In the genomic region with DNA sequence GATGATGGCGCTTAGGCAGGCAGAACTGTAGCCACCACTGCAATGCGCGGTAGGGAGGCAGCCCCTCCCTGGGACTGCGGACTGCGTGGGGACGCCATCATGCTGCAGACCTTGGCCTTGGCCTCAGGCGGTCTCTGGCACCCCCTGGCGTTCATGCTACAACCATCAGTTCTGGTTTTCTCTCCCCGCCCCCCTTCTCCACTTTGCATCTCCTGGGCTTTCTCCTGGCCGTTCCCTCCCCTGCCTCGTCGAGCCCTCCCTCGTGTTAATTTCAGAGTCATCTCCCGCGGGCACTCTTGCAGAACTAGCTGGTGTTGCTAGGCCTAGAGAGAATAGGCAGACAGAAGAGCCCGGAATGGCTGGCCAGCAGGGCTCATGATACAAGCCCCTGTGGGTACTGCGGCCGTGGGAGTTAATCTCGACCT, we compare ENCODE assay signal across 8 mouse cellular contexts. TPM values are rescaled to one million over a fixed set of nuclear protein-coding genes. Genes with fewer than 3 reads are reported as not detected.
DNase-seq lines count a peak whose midpoint lies in the region; ATAC-seq and TF ChIP-seq lines count a peak whose summit lies in the region.

No protein-coding gene starts in this region.

- H3K9ac ChIP-seq in heart, embryonic 13.5 days, result peak overlapping the region; percentile 76
- no peak overlapping the region for H3K9ac ChIP-seq in liver, embryonic 14.5 days (replicated peaks)
- H3K9ac ChIP-seq in stomach, embryonic 15.5 days, result no peak overlapping the region

- peak; percentile 87 for ATAC-seq in CD4-positive, CD25-positive, alpha-beta regulatory T cell, adult 4 months
- peak; percentile 59 for ATAC-seq in erythroid progenitor cell, adult 5-6 weeks (replicated peaks; ENCODE audit: low FRiP score, poor library complexity, severe bottlenecking)
- peak; percentile 78 for ATAC-seq in heart, embryonic 13.5 days (ENCODE audit: extremely low read depth, insufficient number of reproducible peaks, low FRiP score, low TSS enrichment)
- peak; percentile 84 for ATAC-seq in liver, embryonic 14.5 days (ENCODE audit: insufficient read depth)
- ATAC-seq in stomach, embryonic 15.5 days (ENCODE audit: insufficient read depth, low FRiP score, low read depth), result peak; percentile 89

- peak overlapping the region; percentile 48 for H3K4me3 ChIP-seq in brown adipose tissue, adult 24 weeks (ENCODE audit: insufficient read depth, low read depth, low read length)
- peak overlapping the region; percentile 51 for H3K4me3 ChIP-seq in heart, embryonic 13.5 days
- H3K4me3 ChIP-seq in liver, embryonic 14.5 days (ENCODE audit: insufficient read depth in 1 of 2, low read depth in 2 of 2, low read length in 2 of 2), result peak overlapping the region; percentile 22 to 47; a peak in 3 of 4 replicates
- H3K4me3 ChIP-seq in stomach, embryonic 15.5 days (replicated peaks), result peak overlapping the region; percentile 30

- no peaks in the 10 kb centered on the region for H3K4me1 ChIP-seq in brown adipose tissue, adult 24 weeks (ENCODE audit: control insufficient read depth, insufficient read depth, insufficient read length, low read length)
- H3K4me1 ChIP-seq in heart, embryonic 13.5 days, result peaks cover 9% of the 10 kb centered on the region
- no peaks in the 10 kb centered on the region for H3K4me1 ChIP-seq in liver, embryonic 14.5 days (replicated peaks; ENCODE audit: control insufficient read depth in 2 of 2, insufficient read depth in 2 of 2, low read length in 1 of 2)
- H3K4me1 ChIP-seq in stomach, embryonic 15.5 days, result no peaks in the 10 kb centered on the region

- no peak for TF ChIP-seq EP300 in liver, embryonic 14.5 days (IDR thresholded peaks at IDR 0.05; ENCODE audit: low read depth)

- peak; percentile 93 for TF ChIP-seq CTCF in liver, embryonic 14.5 days (IDR thresholded peaks at IDR 0.05; ENCODE audit: low read depth)

- no peaks in the 10 kb centered on the region for H3K9me3 ChIP-seq in heart, embryonic 13.5 days
- H3K9me3 ChIP-seq in liver, embryonic 14.5 days (ENCODE audit: control insufficient read depth, low read length), result no peaks in the 10 kb centered on the region
- no peaks in the 10 kb centered on the region for H3K9me3 ChIP-seq in stomach, embryonic 15.5 days

- H3K27ac ChIP-seq in brown adipose tissue, adult 24 weeks (replicated peaks; ENCODE audit: low read depth, low read length), result no peak overlapping the region
- H3K27ac ChIP-seq in heart, embryonic 13.5 days (replicated peaks), result peak overlapping the region; percentile 76
- no peak overlapping the region for H3K27ac ChIP-seq in liver, embryonic 14.5 days
- H3K27ac ChIP-seq in stomach, embryonic 15.5 days, result peak overlapping the region; percentile 31; the same call in 1 of the 2 replicates

- WGBS in heart, embryonic 13.5 days, result 18% methylated on average over 19 of the region's 19 CpGs
- 14% methylated on average over 18 of the region's 19 CpGs for WGBS in liver, embryonic 14.5 days (ENCODE audit: insufficient replicate concordance)
- WGBS in stomach, embryonic 15.5 days, result 19% methylated on average over 19 of the region's 19 CpGs

- H3K4me2 ChIP-seq in heart, embryonic 13.5 days, result peak overlapping the region; percentile 75
- H3K4me2 ChIP-seq in liver, embryonic 14.5 days (ENCODE audit: low read depth), result peak overlapping the region; percentile 56
- H3K4me2 ChIP-seq in stomach, embryonic 15.5 days, result peak overlapping the region; percentile 63

- H3K36me3 ChIP-seq in heart, embryonic 13.5 days, result no peaks in the 10 kb centered on the region
- H3K36me3 ChIP-seq in liver, embryonic 14.5 days (replicated peaks; ENCODE audit: control insufficient read depth, insufficient read depth, low read depth), result no peaks in the 10 kb centered on the region
- no peaks in the 10 kb centered on the region for H3K36me3 ChIP-seq in stomach, embryonic 15.5 days

- H3K27me3 ChIP-seq in heart, embryonic 13.5 days (replicated peaks), result no peaks in the 10 kb centered on the region
- no peaks in the 10 kb centered on the region for H3K27me3 ChIP-seq in liver, embryonic 14.5 days (ENCODE audit: control insufficient read depth, insufficient read depth, low read length)
- H3K27me3 ChIP-seq in stomach, embryonic 15.5 days (replicated peaks), result no peaks in the 10 kb centered on the region

- peak; percentile 91 for DNase-seq in kidney, postnatal 10 days
- peak; percentile 49 to 53 (median 52) for DNase-seq in liver, embryonic 14.5 days (ENCODE audit: low read depth in 3 of 3, low spot score in 3 of 3)
- peak; percentile 52 for DNase-seq in neural tube, embryonic 10.5 days (ENCODE audit: extremely low spot score, low spot score)

RNA-seq across cellular contexts. Expression of a gene that starts 21.6 kb away (rescaled TPM):
- polyA plus RNA-seq in CD4-positive, CD25-positive, alpha-beta regulatory T cell, adult 4 months (2017; shearing (Covaris generic)), result 100 to 1,000 TPM; 114 to 205 TPM
- 46.6 and 49.7 TPM in 2 replicates for polyA plus RNA-seq in brown adipose tissue, adult 24 weeks (2012; ENCODE audit: insufficient read depth, insufficient read length, missing spikeins)
- total RNA-seq in erythroid progenitor cell, adult 5-6 weeks (2015; ENCODE audit: low replicate concordance), result 33.5 and 35.7 TPM in 2 replicates
- total RNA-seq in erythroid progenitor cell, adult 5-6 weeks (2017; ENCODE audit: low replicate concordance), result 14.0 and 16.5 TPM in 2 replicates
- 90.5 and 108 TPM in 2 replicates for polyA plus RNA-seq in heart, embryonic 13.5 days (2015; fragmentation: Nextera tagmentation; extraction: Ambion mirVana)
- 38.3 and 43.3 TPM in 2 replicates for polyA plus RNA-seq in liver, embryonic 14.5 days (2012; rRNA removed)
- polyA plus RNA-seq in liver, embryonic 14.5 days (2014; fragmentation: Nextera tagmentation; extraction: Ambion mirVana), result 33.3 and 35.1 TPM in 2 replicates
- polyA plus RNA-seq in stomach, embryonic 15.5 days (2015; fragmentation: Nextera tagmentation; extraction: Ambion mirVana), result 98.8 and 116 TPM in 2 replicates

RNA-seq across cellular contexts. Expression of a gene that starts 50.8 kb away (rescaled TPM):
- under 1 TPM in 1 of 2 experiments, not detected in 1; 0.39 TPM for polyA plus RNA-seq in CD4-positive, CD25-positive, alpha-beta regulatory T cell, adult 4 months (2017; shearing (Covaris generic))
- not detected in 2 replicates for polyA plus RNA-seq in brown adipose tissue, adult 24 weeks (2012; ENCODE audit: insufficient read depth, insufficient read length, missing spikeins)
- not detected in 2 replicates for total RNA-seq in erythroid progenitor cell, adult 5-6 weeks (2015; ENCODE audit: low replicate concordance)
- total RNA-seq in erythroid progenitor cell, adult 5-6 weeks (2017; ENCODE audit: low replicate concordance), result not detected in 2 replicates
- polyA plus RNA-seq in heart, embryonic 13.5 days (2015; fragmentation: Nextera tagmentation; extraction: Ambion mirVana), result 32.4 and 35.9 TPM in 2 replicates
- polyA plus RNA-seq in liver, embryonic 14.5 days (2012; rRNA removed), result 1.6 and 1.7 TPM in 2 replicates
- 2.0 and 2.8 TPM in 2 replicates for polyA plus RNA-seq in liver, embryonic 14.5 days (2014; fragmentation: Nextera tagmentation; extraction: Ambion mirVana)
- 18.3 and 19.3 TPM in 2 replicates for polyA plus RNA-seq in stomach, embryonic 15.5 days (2015; fragmentation: Nextera tagmentation; extraction: Ambion mirVana)

Comparison
In these comparisons a context has a peak if more than half of its experiments do, and no peak if none do; other contexts are left out.
1. H3K27ac ChIP-seq: peak in heart, embryonic 13.5 days (single experiment) and stomach, embryonic 15.5 days (single experiment); none in brown adipose tissue, adult 24 weeks (single experiment) and liver, embryonic 14.5 days (single experiment).
2. Peak in every context shown above with its lines, with median percentiles within 50 percentile points of each other: ATAC-seq, H3K4me3 ChIP-seq, H3K4me2 ChIP-seq and DNase-seq.